Mouse (Mus musculus): ENCODE results near the gene BC034090.

Gene BC034090

GRCm38 (mm10) chr1:155242488-155242745, 1.8 kb downstream of the BC034090 start:
- no peak for DNase-seq (ENCODE audit: low read depth, low spot score)

DNA sequence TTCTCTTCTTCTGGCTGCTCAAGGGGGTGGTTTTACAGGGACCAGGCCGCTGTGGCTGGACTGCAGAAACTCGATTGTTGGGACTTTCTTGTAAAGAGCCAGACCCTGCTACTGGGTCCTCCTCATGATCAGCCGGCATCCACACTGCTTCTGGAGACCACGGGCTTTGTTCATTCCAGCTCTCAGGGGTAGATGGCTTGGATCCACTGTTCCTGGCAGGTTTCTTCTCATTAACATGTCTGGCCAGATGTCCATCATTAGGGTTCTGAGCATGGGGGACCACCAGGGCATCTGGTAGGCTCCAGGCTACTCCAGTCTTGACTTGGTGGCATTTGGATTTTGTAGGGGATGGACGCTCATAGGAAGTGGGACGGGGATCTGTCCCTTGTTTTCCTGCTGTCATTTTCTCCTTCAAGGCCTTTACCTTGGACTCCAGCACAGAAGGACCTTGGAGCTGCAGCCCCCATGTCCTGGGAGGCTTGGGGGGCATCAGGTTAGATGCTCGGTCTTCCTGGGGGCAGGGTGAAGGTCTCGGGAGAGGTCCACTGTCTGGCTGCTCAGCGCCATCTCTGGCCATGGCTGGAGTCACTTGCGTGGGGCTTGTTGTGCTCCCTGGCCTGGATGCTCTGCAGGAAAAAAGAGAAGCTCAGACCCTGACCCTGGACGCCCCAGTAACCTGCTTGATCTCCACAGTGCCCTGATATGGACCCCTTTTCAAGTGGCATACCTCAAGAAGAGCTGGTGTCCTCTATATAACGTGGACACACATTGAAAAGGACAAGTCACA, 2.4 kb downstream of the BC034090 start:
- DNase-seq (ENCODE audit: low read depth, low spot score) = no peak

GRCm38 (mm10) chr1:155239962-155240717, 4.1 kb downstream of the BC034090 start:
- no peak for DNase-seq (ENCODE audit: low read depth, low spot score)

- no peak for DNase-seq (ENCODE audit: low read depth, low spot score)
Observed at GRCm38 (mm10) chr1:155239169-155239568, 5.1 kb downstream of the BC034090 start.

DNA sequence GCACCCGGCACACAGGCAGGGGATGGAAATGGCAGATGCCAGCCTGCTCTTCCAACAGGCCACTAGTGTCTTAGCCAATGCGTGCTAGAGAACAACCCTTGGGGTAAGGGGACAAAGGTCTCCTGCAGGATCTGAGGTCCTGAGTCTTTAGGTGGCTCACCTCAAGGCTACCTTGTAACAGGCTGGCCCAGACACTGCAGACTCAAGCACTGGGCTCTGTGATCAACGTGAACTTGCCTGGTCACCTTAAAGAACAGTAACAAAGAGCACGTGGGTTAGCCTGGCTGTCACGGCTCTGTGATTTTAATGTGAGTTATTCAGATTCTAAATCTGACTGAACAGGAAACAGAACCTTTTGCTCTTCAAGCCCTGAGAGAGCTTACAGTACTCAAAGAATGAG, 6.1 kb downstream of the BC034090 start:
- no peak for DNase-seq (ENCODE audit: low read depth, low spot score)

GRCm38 (mm10) chr1:155237390-155237789, 6.9 kb downstream of the BC034090 start:
- no peak for DNase-seq (ENCODE audit: low read depth, low spot score)

DNA sequence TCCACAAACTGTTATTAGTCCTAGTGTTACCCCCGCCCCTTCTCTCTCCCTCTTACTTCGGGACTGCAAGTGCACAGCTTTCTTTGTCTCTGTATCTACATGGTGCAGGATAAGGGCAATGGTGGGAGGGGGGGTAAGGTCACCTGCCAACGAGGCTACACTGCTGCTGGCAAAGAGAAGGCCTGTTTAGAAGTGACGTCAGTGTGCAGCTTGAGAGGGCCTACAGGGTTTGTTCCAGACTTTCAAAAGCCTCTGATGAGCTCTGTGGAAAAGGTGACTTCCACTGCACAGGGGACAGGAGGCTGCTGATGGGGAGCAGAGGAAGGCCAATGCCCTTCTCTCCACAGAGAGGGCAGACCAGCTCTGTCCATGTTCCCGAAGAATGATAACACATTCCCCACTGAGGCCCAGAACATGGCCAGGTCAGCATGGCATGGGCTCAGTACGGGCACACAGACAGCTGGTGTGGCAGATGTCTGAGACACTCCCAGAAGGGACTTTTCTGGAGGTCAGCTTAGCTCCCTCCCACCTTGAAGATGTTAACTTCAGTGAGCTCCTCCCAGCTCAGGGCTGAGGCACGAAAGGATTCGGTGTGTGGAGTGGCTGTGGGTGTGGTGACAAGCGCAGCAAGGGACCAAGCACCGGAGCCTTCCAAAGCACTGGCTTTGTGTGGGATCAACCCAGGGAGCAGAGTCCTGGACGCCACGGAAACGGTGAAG, 7.8 kb downstream of the BC034090 start:
- DNase-seq (ENCODE audit: low read depth, low spot score) = no peak

- DNase-seq (ENCODE audit: low read depth, low spot score) = no peak
Observed at GRCm38 (mm10) chr1:155235641-155236040, 8.6 kb downstream of the BC034090 start.

- DNase-seq (ENCODE audit: low read depth, low spot score) = no peak
Observed at GRCm38 (mm10) chr1:155233931-155234607, 10.2 kb downstream of the BC034090 start.

DNA sequence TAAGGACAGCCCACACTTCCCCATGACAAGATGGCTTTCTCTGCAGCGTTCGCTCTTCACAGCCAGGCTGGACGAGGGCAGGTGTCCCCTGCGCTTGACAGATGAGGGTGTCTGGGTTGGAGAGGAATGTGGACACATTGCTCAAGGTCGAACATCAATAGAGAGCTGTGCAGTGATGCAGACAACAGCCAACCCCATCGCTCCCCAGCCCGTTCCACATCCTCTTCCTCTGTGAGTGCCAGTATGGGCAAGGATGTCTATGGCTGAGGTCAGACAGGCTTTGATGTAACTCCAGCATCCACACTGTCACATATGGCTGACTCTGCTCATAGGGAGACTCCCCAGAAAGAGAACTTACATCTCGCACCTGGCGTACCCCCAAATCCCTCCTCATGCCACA, 10.9 kb downstream of the BC034090 start:
- no peak for DNase-seq (ENCODE audit: low read depth, low spot score)

GRCm38 (mm10) chr1:155232786-155233185, 11.5 kb downstream of the BC034090 start:
- no peak for DNase-seq (ENCODE audit: low read depth, low spot score)

GRCm38 (mm10) chr1:155232385-155232784, 11.9 kb downstream of the BC034090 start:
- peak; percentile 70 for DNase-seq (ENCODE audit: low read depth, low spot score)

DNA sequence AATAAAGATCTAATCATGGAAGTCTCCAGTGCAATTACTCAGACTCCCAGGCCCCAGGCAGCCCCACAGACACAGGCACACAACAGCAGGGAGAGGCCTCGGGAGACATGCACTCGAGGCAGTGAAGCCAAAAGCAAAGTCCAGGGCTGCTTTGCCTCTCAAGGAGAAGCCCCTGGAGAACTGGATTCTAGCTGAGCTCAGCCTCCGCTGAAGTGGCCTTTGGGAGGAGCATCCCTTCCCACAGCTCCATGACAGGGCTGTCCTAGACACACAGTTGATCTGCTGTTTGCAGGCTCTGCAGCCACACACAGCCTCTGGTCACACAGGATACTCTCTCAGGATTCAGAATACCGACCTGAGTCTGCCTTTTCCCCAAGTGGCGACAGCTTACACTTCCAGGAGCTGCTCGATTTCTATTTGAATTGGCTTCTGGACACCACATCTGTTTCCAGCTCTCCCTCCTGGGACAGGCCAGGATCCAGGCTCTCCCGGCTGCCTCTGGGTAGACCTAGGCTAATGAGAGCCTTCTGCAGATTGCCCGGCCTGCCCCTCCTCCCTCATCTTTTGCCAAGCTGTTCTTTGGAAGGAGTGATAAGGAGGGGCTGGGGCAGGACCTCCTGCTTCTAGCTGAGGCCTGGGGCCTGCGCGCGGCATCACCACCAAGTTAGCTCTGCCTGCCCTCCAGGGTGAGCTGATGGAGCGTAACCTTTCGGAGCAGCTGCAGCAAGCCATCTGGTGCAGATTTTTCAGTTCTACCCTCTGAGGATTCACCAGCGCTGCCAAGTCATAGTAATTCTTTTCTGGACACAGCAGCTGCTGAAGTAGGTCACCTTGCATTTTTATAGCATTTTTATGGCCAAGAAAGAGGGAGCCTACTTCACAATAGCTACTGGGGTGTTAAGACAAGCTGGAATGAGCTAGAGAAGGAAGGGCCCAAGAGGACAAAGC, 14.5 kb downstream of the BC034090 start:
- DNase-seq (ENCODE audit: low read depth, low spot score) = no peak

GRCm38 (mm10) chr1:155223849-155224554, 20.2 kb downstream of the BC034090 start:
- DNase-seq (ENCODE audit: low read depth, low spot score) = peak; percentile 87

DNA sequence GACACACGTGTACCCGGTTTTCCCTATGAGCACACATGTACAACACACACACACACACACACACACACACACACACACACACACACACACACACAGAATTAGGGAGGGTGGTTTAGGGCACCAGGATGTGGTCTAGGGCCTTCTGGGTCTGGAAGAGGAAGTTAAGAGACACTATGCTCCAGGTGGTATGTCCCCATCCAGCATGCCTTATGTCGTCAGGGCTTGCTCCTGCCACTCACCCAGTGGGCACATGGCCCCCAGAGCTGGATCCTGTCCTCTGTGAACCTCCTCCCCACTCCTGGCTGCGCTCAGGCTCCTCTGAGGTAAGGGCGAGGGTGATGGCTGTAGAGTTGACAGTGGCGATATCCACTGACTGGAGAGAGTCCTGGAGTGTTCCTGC, 21.2 kb downstream of the BC034090 start:
- DNase-seq (ENCODE audit: low read depth, low spot score) = no peak

- no peak for DNase-seq (ENCODE audit: low read depth, low spot score)
Observed at GRCm38 (mm10) chr1:155222101-155222669, 22.1 kb downstream of the BC034090 start.

DNA sequence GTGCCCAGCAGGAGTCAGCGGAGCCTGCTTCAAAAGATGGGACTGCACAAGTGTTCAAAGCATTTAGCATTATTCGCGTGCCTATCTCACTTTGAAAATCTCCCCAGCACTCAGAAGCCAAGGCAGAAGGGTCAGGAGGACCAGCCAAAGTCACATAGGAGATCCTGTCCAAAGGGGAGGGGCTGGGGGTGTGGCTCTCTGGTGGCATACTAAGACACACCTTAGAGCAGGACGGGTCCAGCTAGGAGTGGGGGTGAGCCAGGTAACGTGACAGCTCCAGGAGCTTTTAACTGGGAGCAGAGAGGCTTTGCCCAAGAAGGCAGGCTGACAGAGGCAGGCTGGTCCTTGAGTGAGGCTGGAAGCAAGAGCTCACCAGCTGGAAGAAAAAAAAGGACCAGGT, 25.3 kb downstream of the BC034090 start:
- no peak for DNase-seq (ENCODE audit: low read depth, low spot score)

GRCm38 (mm10) chr1:155217865-155218541, 26.2 kb downstream of the BC034090 start:
- DNase-seq (ENCODE audit: low read depth, low spot score) = no peak

GRCm38 (mm10) chr1:155216844-155217243, 27.4 kb downstream of the BC034090 start:
- DNase-seq (ENCODE audit: low read depth, low spot score) = no peak

All from retina, adult 2 months (tissue).